Mouse (Mus musculus): ENCODE measurements at regions not wholly inside any gene's neighbourhood (a gene's known extent, or its start where the extent isn't known, plus 50 kb on each side); places are given as distances from the start of the nearest gene placed in this dataset.
A peak's percentile ranks its signal among the peaks of the same experiment; 100 is the strongest.

DNA sequence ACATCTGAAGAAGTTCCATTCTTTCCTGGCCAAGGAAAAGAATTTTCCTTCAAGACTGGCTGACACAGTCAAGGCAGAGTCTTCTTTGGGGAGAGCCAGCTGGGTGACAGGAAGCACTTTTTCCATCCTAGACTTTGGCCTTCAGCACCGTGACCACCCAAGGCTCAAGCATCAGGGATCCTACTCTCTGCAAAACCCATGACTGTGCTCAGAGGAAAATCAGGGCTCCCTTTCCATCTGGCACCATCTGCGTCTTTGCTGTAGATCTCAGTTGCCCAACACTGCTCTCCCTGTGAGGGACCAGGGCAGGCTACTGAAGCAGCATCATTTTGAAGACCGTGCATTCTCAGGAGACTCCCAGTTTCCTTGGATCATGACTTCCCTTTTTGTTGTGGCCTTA is 51.1 kb upstream of the 1700012B07Rik start:
- peak; percentile 35 for DNase-seq
